In the genomic region with DNA sequence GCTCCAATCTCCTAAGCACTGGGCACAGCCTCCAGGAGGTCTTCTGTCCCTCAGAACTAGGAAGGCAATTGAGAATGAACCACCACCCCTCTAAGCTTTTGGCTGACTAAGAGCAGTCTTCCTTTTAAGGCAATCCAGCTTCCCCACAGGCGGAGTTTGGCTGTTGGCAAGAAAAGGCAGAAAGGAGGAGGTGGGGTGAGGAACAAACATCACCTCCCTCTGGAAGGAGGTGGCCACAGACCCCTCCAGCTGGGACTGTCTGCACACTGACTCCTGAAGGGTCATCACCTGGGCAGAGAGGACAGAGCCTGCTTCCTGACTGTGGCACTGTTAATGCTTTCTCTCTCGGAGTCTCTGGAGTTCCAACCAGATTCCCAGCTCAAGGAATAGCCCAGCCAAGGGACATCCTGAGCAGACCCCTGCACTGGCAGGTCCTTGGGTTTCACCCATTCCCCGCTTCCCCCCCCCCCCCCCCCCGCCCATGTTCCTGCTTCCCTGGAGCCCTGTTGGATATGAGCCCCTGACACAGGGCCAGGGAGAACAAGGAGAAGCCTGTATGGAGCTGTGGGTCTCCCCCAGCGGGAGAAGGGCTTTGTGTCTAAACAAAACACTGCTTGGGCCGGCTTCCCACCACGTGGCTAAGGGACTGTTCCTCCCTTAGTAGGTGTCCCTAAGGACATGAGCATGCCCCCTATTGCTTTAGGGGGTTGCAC, we compare ENCODE assay signal across 9 mouse cellular contexts. TPM values are rescaled to one million over a fixed set of nuclear protein-coding genes. Genes with fewer than 3 reads are reported as not detected.
DNase-seq lines count a peak whose midpoint lies in the region; ATAC-seq and TF ChIP-seq lines count a peak whose summit lies in the region.
"Had no signal": no experiment of that assay in that cellular context is flagged by ENCODE, and none has a peak within 500 bp of the region (broad histone marks: within the 10 kb centered on the region; RNA-seq: fewer than 3 reads in every experiment).

No protein-coding gene starts in this region.

- peaks cover 89% of the 10 kb centered on the region for H3K4me1 ChIP-seq in heart, embryonic 15.5 days (replicated peaks)

- H3K9ac ChIP-seq in heart, embryonic 15.5 days: peak overlapping the region; percentile 24
- H3K9ac ChIP-seq: liver, embryonic 13.5 days had no signal

- 0 out of 2 replicates have a peak, but pooled peaks have one; percentile 16 for ATAC-seq in heart, embryonic 15.5 days (replicated peaks; ENCODE audit: insufficient number of reproducible peaks, insufficient read depth, low FRiP score, low read depth)

- no peak for TF ChIP-seq CTCF in layer of hippocampus, adult 2 months (conservative IDR thresholded peaks at IDR 0.05)

- 18% methylated on average over 6 of the region's 7 CpGs for WGBS in heart, embryonic 15.5 days

- peak; percentile 47 for DNase-seq in adrenal gland, postnatal 10 days
- DNase-seq in adrenal gland, postnatal 36 days: no peak
- peak; percentile 42 to 68 for DNase-seq in cerebellum, postnatal 10 days
- DNase-seq in layer of hippocampus, adult 2 months (ENCODE audit: low spot score in 2 of 2): peak; percentile 63 to 83
- DNase-seq in lung, postnatal 25 days (ENCODE audit: low spot score): peak; percentile 81
- DNase-seq in telencephalon, adult 2 months (ENCODE audit: low read depth, low spot score): peak; percentile 50
- DNase-seq in gastrocnemius, postnatal 10 days: no peak
- DNase-seq: liver, embryonic 13.5 days had no signal

- peak overlapping the region; percentile 93 for H3K27ac ChIP-seq in heart, embryonic 15.5 days
- peak overlapping the region; percentile 87 for H3K27ac ChIP-seq in layer of hippocampus, adult 2 months

- H3K4me3 ChIP-seq in heart, embryonic 15.5 days: no peak overlapping the region
- H3K4me3 ChIP-seq in layer of hippocampus, adult 2 months: peak overlapping the region; percentile 47
- H3K4me3 ChIP-seq: liver, embryonic 13.5 days had no signal

- no peaks in the 10 kb centered on the region for H3K9me3 ChIP-seq in heart, embryonic 15.5 days (replicated peaks)
- H3K9me3 ChIP-seq: liver, embryonic 13.5 days had no signal

- peak overlapping the region; percentile 38 for H3K4me2 ChIP-seq in heart, embryonic 15.5 days
- H3K4me2 ChIP-seq: liver, embryonic 13.5 days had no signal

- no peaks in the 10 kb centered on the region for H3K36me3 ChIP-seq in heart, embryonic 15.5 days

- H3K27me3 ChIP-seq in heart, embryonic 15.5 days: no peaks in the 10 kb centered on the region
- H3K27me3 ChIP-seq: liver, embryonic 13.5 days had no signal

RNA-seq across cellular contexts. Expression of gene Csrp1, which starts 14.5 kb away (rescaled TPM):
- 10 to 100 TPM; 94.9 to 97.9 TPM for total RNA-seq in adrenal gland, postnatal 10 days (2021)
- total RNA-seq in adrenal gland, postnatal 36 days (2021): 10 to 100 TPM; 73.3 to 99.3 TPM
- 149 and 169 TPM in 2 replicates for polyA plus RNA-seq in heart, embryonic 15.5 days (2015; fragmentation: Nextera tagmentation; extraction: Ambion mirVana)
- 100 to 1,000 TPM; 220 to 231 TPM for total RNA-seq in layer of hippocampus, adult 2 months (2021)
- 10 to 100 TPM; 63.5 to 70.3 TPM for total RNA-seq in gastrocnemius, postnatal 10 days (2021)

RNA-seq across cellular contexts. Expression of gene Phlda3, which starts 31.5 kb away (rescaled TPM):
- 10 to 100 TPM; 42.9 to 82.7 TPM for total RNA-seq in adrenal gland, postnatal 10 days (2021)
- 10 to 100 TPM; 45.8 to 51.9 TPM for total RNA-seq in adrenal gland, postnatal 36 days (2021)
- 70.5 and 85.0 TPM in 2 replicates for polyA plus RNA-seq in heart, embryonic 15.5 days (2015; fragmentation: Nextera tagmentation; extraction: Ambion mirVana)
- total RNA-seq in layer of hippocampus, adult 2 months (2021): 10 to 100 TPM; 11.8 to 12.1 TPM
- total RNA-seq in gastrocnemius, postnatal 10 days (2021): 10 to 100 TPM; 24.1 to 36.7 TPM

RNA-seq across cellular contexts. Expression of gene Tnni1, which starts 44.9 kb away (rescaled TPM):
- 10 to 100 TPM in 1 of 2 experiments, 1 to 10 TPM in 1; 7.7 to 41.7 TPM for total RNA-seq in adrenal gland, postnatal 10 days (2021)
- under 1 TPM in 1 of 2 experiments, not detected in 1; 0.33 TPM for total RNA-seq in adrenal gland, postnatal 36 days (2021)
- polyA plus RNA-seq in heart, embryonic 15.5 days (2015; fragmentation: Nextera tagmentation; extraction: Ambion mirVana): 3,693 and 4,133 TPM in 2 replicates
- 1 to 10 TPM; 2.9 to 3.2 TPM for total RNA-seq in layer of hippocampus, adult 2 months (2021)
- 100 to 1,000 TPM; 162 to 214 TPM for total RNA-seq in gastrocnemius, postnatal 10 days (2021)

Comparison
In these comparisons a context has a peak if more than half of its experiments do, and no peak if none do; other contexts are left out.
1. DNase-seq: peak in adrenal gland, postnatal 10 days (single experiment), cerebellum, postnatal 10 days (2 of 2), layer of hippocampus, adult 2 months (2 of 2), lung, postnatal 25 days (single experiment) and telencephalon, adult 2 months (single experiment); none in adrenal gland, postnatal 36 days (0 of 2) and gastrocnemius, postnatal 10 days (single experiment).